Mouse (Mus musculus): ENCODE results near the gene Iglon5.

GRCm38 (mm10) chr7:43532936-43533505, 43.1 kb upstream of the Iglon5 start:
- no peak for TF ChIP-seq CTCF (IDR thresholded peaks at IDR 0.05; ENCODE audit: borderline replicate concordance, insufficient read depth, low read depth, low read length)
- no peak for TF ChIP-seq POLR2A (IDR thresholded peaks at IDR 0.05; ENCODE audit: borderline replicate concordance, insufficient read depth, low read length)
